Mouse (Mus musculus) olfactory bulb, adult 2 months (tissue): ENCODE measurements at regions not wholly inside any gene's neighbourhood (a gene's known extent, or its start where the extent isn't known, plus 50 kb on each side); places are given as distances from the start of the nearest gene placed in this dataset.

Experiments
- CTCF ChIP-seq: fragments of 200-500 bp; IDR thresholded peaks from 2 replicates; pipeline ENCODE4 v1.5.1; 2012; ENCODE audit warnings: low read depth, mild to moderate bottlenecking, low read length, moderate library complexity; ENCODE audit not compliant: insufficient read depth
- POLR2A ChIP-seq: fragments of 200-500 bp; IDR thresholded peaks from 2 replicates; pipeline ENCODE4 v1.6.1; 2012; ENCODE audit warnings: mild to moderate bottlenecking, low read depth, low read length, moderate library complexity; ENCODE audit not compliant: insufficient read depth

DNA sequence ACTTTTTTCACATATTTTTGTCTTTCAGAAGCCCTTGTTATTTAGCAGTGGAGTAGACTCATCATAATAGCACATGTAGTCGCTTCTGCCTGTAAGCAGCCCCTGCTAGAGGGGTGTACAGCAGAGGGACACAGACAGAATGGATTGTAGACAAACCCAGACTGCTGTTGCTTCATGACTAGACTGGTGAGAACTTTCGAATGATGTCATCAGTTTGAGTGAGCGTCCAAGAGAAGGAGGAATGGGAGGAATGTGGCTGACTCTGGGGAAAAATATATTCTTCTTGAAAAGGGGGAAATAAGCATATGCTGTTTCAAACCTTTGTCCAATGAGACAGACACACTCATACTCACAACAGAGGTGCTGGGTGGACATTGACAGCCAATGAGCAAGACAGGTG, 436.1 kb downstream of the Fgf9 start:
- TF ChIP-seq CTCF (no peak), POLR2A (no peak)
